10 mouse cellular contexts compared by ENCODE assay signal in genomic region chr10:19352878-19353301, GRCm38 (mm10). TPM values are rescaled to one million over a fixed set of nuclear protein-coding genes. Genes with fewer than 3 reads are reported as not detected.
DNase-seq lines count a peak whose midpoint lies in the region; ATAC-seq and TF ChIP-seq lines count a peak whose summit lies in the region.
"Had no signal": no experiment of that assay in that cellular context is flagged by ENCODE, and none has a peak within 500 bp of the region (broad histone marks: within the 10 kb centered on the region; RNA-seq: fewer than 3 reads in every experiment).

No protein-coding gene starts in this region.

- TF ChIP-seq CTCF in thymus, adult 2 months (IDR thresholded peaks at IDR 0.05; ENCODE audit: borderline replicate concordance, control insufficient read depth, extremely low read depth, insufficient read depth, low read length, poor library complexity), result 0 out of 2 replicates have a peak, but pooled peaks have one; percentile 36

- peak overlapping the region; percentile 14; the same call in 1 of the 2 replicates for H3K4me3 ChIP-seq in thymus, adult 2 months (ENCODE audit: control insufficient read depth, insufficient read depth, low read length)
- peak overlapping the region; percentile 35 for H3K4me3 ChIP-seq in embryonic facial prominence, embryonic 10.5 days
- 0 out of 2 replicates have a peak overlapping the region, but pooled peaks have one; percentile 3 for H3K4me3 ChIP-seq in limb, embryonic 15.5 days
- H3K4me3 ChIP-seq: lung, embryonic 15.5 days had no signal

- 2% methylated on average over 16 of the region's 16 CpGs for WGBS in thymus, adult 2 months
- under 1% methylated on average over 16 of the region's 16 CpGs for WGBS in embryonic facial prominence, embryonic 10.5 days
- 2% methylated on average over 16 of the region's 16 CpGs for WGBS in limb, embryonic 15.5 days

- no peak overlapping the region for H3K9ac ChIP-seq in limb, embryonic 15.5 days
- H3K9ac ChIP-seq: lung, embryonic 15.5 days had no signal

- no peaks in the 10 kb centered on the region for H3K9me3 ChIP-seq in embryonic facial prominence, embryonic 10.5 days
- no peaks in the 10 kb centered on the region for H3K9me3 ChIP-seq in limb, embryonic 15.5 days
- H3K9me3 ChIP-seq: lung, embryonic 15.5 days had no signal

- TF ChIP-seq POLR2A in thymus, adult 2 months (IDR thresholded peaks at IDR 0.05; ENCODE audit: control insufficient read depth, extremely low read depth, insufficient read depth, low read length, poor library complexity), result no peak

- H3K4me1 ChIP-seq in thymus, adult 2 months (replicated peaks; ENCODE audit: control insufficient read depth, insufficient read depth, low read length), result peaks cover 26% of the 10 kb centered on the region
- H3K4me1 ChIP-seq in embryonic facial prominence, embryonic 10.5 days, result peaks cover 20% of the 10 kb centered on the region
- H3K4me1 ChIP-seq in limb, embryonic 15.5 days, result peaks cover 18% of the 10 kb centered on the region

- H3K4me2 ChIP-seq in limb, embryonic 15.5 days, result no peak overlapping the region
- H3K4me2 ChIP-seq: lung, embryonic 15.5 days had no signal

- ATAC-seq in limb, embryonic 15.5 days (ENCODE audit: insufficient number of reproducible peaks, low FRiP score, low TSS enrichment, low read depth), result no peak

- no peak overlapping the region for H3K27ac ChIP-seq in thymus, adult 2 months (ENCODE audit: control insufficient read depth, insufficient read depth, low read length)
- H3K27ac ChIP-seq in embryonic facial prominence, embryonic 10.5 days (replicated peaks), result no peak overlapping the region
- H3K27ac ChIP-seq in limb, embryonic 15.5 days, result no peak overlapping the region
- H3K27ac ChIP-seq: lung, embryonic 15.5 days had no signal

- H3K36me3 ChIP-seq in thymus, adult 2 months (ENCODE audit: control insufficient read depth, insufficient read depth, low read length), result no peaks in the 10 kb centered on the region
- no peaks in the 10 kb centered on the region for H3K36me3 ChIP-seq in embryonic facial prominence, embryonic 10.5 days (replicated peaks)
- no peaks in the 10 kb centered on the region for H3K36me3 ChIP-seq in limb, embryonic 15.5 days
- H3K36me3 ChIP-seq: lung, embryonic 15.5 days had no signal

- peaks cover 49% of the 10 kb centered on the region for H3K27me3 ChIP-seq in thymus, adult 2 months (ENCODE audit: control insufficient read depth, insufficient read depth, low read length)
- H3K27me3 ChIP-seq in embryonic facial prominence, embryonic 10.5 days (replicated peaks; ENCODE audit: low read depth, poor library complexity, severe bottlenecking), result peaks cover 100% of the 10 kb centered on the region
- peaks cover 68% of the 10 kb centered on the region for H3K27me3 ChIP-seq in limb, embryonic 15.5 days

- no peak for DNase-seq in thymus, adult 2 months
- DNase-seq in thymus, postnatal 25 days, result no peak
- peak; percentile 51 for DNase-seq in embryonic facial prominence, embryonic 10.5 days (ENCODE audit: low spot score)
- peak; percentile 53 for DNase-seq in thymus, postnatal 4 days
- DNase-seq in kidney, adult 9 months, result no peak
- no peak for DNase-seq in layer of hippocampus, postnatal 10 days (ENCODE audit: low spot score in 2 of 2)
- DNase-seq: cerebellum, adult 8-10 months had no signal

RNA-seq across cellular contexts. Expression of gene Olig3, which starts 3.4 kb away (rescaled TPM):
- 3.9 and 4.3 TPM in 2 replicates for polyA plus RNA-seq in thymus, adult 2 months (2012; rRNA removed)
- polyA plus RNA-seq in embryonic facial prominence, embryonic 10.5 days (2016; fragmentation: Nextera tagmentation; extraction: Ambion mirVana), result 3.4 and 10.2 TPM in 2 replicates
- not detected in 2 replicates for polyA plus RNA-seq in limb, embryonic 15.5 days (2015; fragmentation: Nextera tagmentation; extraction: Ambion mirVana)
- total RNA-seq in layer of hippocampus, postnatal 10 days (2021), result not detected
- total RNA-seq: layer of hippocampus, adult 8-10 months had no signal
- polyA plus RNA-seq: lung, embryonic 15.5 days had no signal

Comparison
In these comparisons a context has a peak if more than half of its experiments do, and no peak if none do; other contexts are left out.
1. DNase-seq: peak in embryonic facial prominence, embryonic 10.5 days (single experiment) and thymus, postnatal 4 days (single experiment); none in thymus, adult 2 months (single experiment), thymus, postnatal 25 days (single experiment), kidney, adult 9 months (single experiment) and layer of hippocampus, postnatal 10 days (0 of 2).
2. Peak in every context shown above with its lines, with median percentiles within 50 percentile points of each other: H3K4me3 ChIP-seq.